Mouse (Mus musculus) G1E (cell line): Measurements from ENCODE around the gene Morn1.

Experiments used
- CTCF ChIP-seq: IDR thresholded peaks from 2 replicates; pipeline ENCODE4 v1.5.1; 2012; ENCODE audit warnings: low read depth, low read length, inconsistent platforms, mixed read lengths
- GATA1 ChIP-seq: IDR thresholded peaks from 2 replicates; pipeline ENCODE4 v1.6.1; 2012; ENCODE audit warnings: borderline replicate concordance, low read length, inconsistent platforms, mixed read lengths

- TF ChIP-seq GATA1, result no peak
- no peak for TF ChIP-seq CTCF
Measured at GRCm38 (mm10) chr4:155144548-155145180, 58.3 kb downstream of the Morn1 start.
